Mouse (Mus musculus) frontal cortex, postnatal 25 days (tissue): ENCODE measurements around the gene N4bp1.

Source experiments
- DNase-seq, 2 experiments: peaks; one replicate each; pipeline ENCODE4 v3.0.0; 2022; ENCODE audit warnings: low spot score in 2 of 2

N4bp1 gene

GRCm38 (mm10) chr8:86897726-86898419, 12.8 kb upstream of the N4bp1 start:
- no peak for DNase-seq

- DNase-seq, result no peak
Observed at GRCm38 (mm10) chr8:86895390-86895789, 10.3 kb upstream of the N4bp1 start.

GRCm38 (mm10) chr8:86894194-86894761, 9.2 kb upstream of the N4bp1 start:
- DNase-seq, result no peak

GRCm38 (mm10) chr8:86893554-86893953, 8.5 kb upstream of the N4bp1 start:
- no peak for DNase-seq

GRCm38 (mm10) chr8:86891533-86891932, 6.5 kb upstream of the N4bp1 start:
- no peak for DNase-seq

- no peak for DNase-seq
Observed at GRCm38 (mm10) chr8:86888058-86888939, 3.2 kb upstream of the N4bp1 start.

- no peak for DNase-seq
Observed at GRCm38 (mm10) chr8:86884067-86884466, 991 bp downstream of the N4bp1 start.

- DNase-seq, result no peak
Observed at GRCm38 (mm10) chr8:86882568-86883478, 2.2 kb downstream of the N4bp1 start.

- no peak for DNase-seq
Observed at GRCm38 (mm10) chr8:86881951-86882350, 3.1 kb downstream of the N4bp1 start.

GRCm38 (mm10) chr8:86881068-86881609, 3.9 kb downstream of the N4bp1 start:
- DNase-seq, result no peak

- no peak for DNase-seq
Observed at GRCm38 (mm10) chr8:86876831-86877230, 8.2 kb downstream of the N4bp1 start.

- no peak for DNase-seq
Observed at GRCm38 (mm10) chr8:86874055-86874454, 11.0 kb downstream of the N4bp1 start.

- DNase-seq, result no peak
Observed at GRCm38 (mm10) chr8:86873151-86873550, 11.9 kb downstream of the N4bp1 start.

- no peak for DNase-seq
Observed at GRCm38 (mm10) chr8:86872097-86872815, 12.8 kb downstream of the N4bp1 start.

- DNase-seq, result no peak
Observed at GRCm38 (mm10) chr8:86871421-86871820, 13.6 kb downstream of the N4bp1 start.

GRCm38 (mm10) chr8:86870771-86871170, 14.3 kb downstream of the N4bp1 start:
- no peak for DNase-seq

GRCm38 (mm10) chr8:86868041-86868440, 17.0 kb downstream of the N4bp1 start:
- DNase-seq, result no peak

GRCm38 (mm10) chr8:86864764-86865163, 20.3 kb downstream of the N4bp1 start:
- no peak for DNase-seq

GRCm38 (mm10) chr8:86862837-86863236, 22.2 kb downstream of the N4bp1 start:
- no peak for DNase-seq

- DNase-seq, result no peak
Observed at GRCm38 (mm10) chr8:86862155-86862816, 22.8 kb downstream of the N4bp1 start.
